Mouse (Mus musculus): ENCODE data around the gene Birc5. TPM values are rescaled to one million over a fixed set of nuclear protein-coding genes. Genes with fewer than 3 reads are reported as not detected.

Gene Birc5
- polyA plus RNA-seq, 1 experiment from 2014 or later = 340 TPM

DNA sequence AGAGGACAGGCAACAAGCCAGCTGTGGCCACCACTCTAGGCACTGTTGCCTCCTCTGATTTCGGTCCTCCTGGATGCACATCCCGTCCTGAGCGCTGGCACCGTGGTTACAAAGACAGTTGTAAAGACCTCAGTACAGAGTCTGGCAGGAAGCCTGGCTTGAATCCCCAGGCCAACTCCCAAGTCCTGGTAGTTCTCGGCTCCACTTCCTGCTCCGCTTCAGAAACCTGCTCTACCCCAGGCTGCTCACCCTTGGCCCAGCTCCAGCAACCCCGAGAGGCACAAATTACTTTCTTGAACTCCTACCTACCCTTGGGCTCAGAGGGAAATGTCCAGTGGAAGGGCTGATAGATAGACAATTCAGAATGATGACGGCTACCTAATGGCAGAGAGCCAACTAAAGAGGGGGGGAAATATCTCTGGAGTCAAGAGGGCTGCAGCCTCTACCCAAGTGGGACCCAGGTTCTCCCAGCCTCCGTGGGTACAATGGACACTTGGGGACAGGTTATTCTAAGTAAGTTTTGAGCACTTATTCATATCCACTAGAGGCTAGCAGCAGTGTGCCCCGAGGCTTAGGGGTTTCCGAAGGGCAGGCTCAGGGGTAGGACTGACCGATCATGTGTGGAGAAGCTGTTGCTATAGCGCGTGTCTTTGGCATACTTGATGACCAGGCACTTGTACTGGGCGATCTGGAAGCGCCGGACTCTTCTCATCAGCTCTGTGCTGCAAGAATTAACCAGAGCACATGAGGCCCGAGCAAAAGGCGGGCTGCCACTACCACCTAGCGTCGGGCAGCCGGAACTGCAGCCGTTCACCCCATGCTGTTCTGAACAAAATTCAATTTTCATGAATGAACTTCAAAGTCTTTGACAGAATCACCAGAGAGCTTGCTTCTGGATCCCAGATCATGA is 24.7 kb upstream of the Birc5 start:
- DNase-seq (ENCODE audit: low spot score) = peak; percentile 93
- peak overlapping the region; percentile 75 for H3K9ac ChIP-seq (ENCODE audit: low read length)
- ATAC-seq (replicated peaks; ENCODE audit: low FRiP score, low TSS enrichment, low read depth) = peak; percentile 63
- H3K4me1 ChIP-seq (replicated peaks; ENCODE audit: control insufficient read depth, insufficient read depth, low read length) = peaks cover 48% of the 10 kb centered on the region
- H3K27me3 ChIP-seq (replicated peaks; ENCODE audit: control insufficient read depth, insufficient read depth, low read length) = no peaks in the 10 kb centered on the region
- WGBS = 16% methylated on average over 23 of the region's 23 CpGs
- H3K9me3 ChIP-seq (ENCODE audit: control insufficient read depth, low read length) = no peaks in the 10 kb centered on the region
- peak overlapping the region; percentile 57 for H3K27ac ChIP-seq (ENCODE audit: low read depth)
- peak overlapping the region; percentile 57 for H3K4me3 ChIP-seq (ENCODE audit: low read depth, low read length)
- H3K36me3 ChIP-seq (ENCODE audit: control insufficient read depth, insufficient read depth, low read length) = peaks cover 42% of the 10 kb centered on the region
- H3K4me2 ChIP-seq (ENCODE audit: low read length) = peak overlapping the region; percentile 58

- DNase-seq (ENCODE audit: low spot score) = peak; percentile 88
- peak within 1 kb of the TSS; percentile 89 for H3K27ac ChIP-seq (ENCODE audit: low read depth)
- peak within 1 kb of the TSS; percentile 58 for H3K4me2 ChIP-seq (ENCODE audit: low read length)
- H3K4me1 ChIP-seq (replicated peaks; ENCODE audit: control insufficient read depth, insufficient read depth, low read length) = peaks cover 60% of the 10 kb centered on the region
- peaks cover 30% of the 10 kb centered on the region for H3K36me3 ChIP-seq (ENCODE audit: control insufficient read depth, insufficient read depth, low read length)
- H3K4me3 ChIP-seq (ENCODE audit: low read depth, low read length) = peak within 1 kb of the TSS; percentile 57
- no peaks in the 10 kb centered on the region for H3K27me3 ChIP-seq (replicated peaks; ENCODE audit: control insufficient read depth, insufficient read depth, low read length)
- H3K9me3 ChIP-seq (ENCODE audit: control insufficient read depth, low read length) = no peaks in the 10 kb centered on the region
- ATAC-seq (replicated peaks; ENCODE audit: low FRiP score, low TSS enrichment, low read depth) = peak; percentile 59
- under 1% methylated on average over 32 of the region's 34 CpGs for WGBS
- peak within 1 kb of the TSS; percentile 75 for H3K9ac ChIP-seq (ENCODE audit: low read length)
Observed at GRCm38 (mm10) chr11:117825333-117826101, 23.5 kb upstream of the Birc5 start, which contains the start of the genes Afmid and Tk1. Gene Afmid (plus strand): TSS chr11:117825924. Gene Tk1 (minus strand): TSS chr11:117826092.

DNA sequence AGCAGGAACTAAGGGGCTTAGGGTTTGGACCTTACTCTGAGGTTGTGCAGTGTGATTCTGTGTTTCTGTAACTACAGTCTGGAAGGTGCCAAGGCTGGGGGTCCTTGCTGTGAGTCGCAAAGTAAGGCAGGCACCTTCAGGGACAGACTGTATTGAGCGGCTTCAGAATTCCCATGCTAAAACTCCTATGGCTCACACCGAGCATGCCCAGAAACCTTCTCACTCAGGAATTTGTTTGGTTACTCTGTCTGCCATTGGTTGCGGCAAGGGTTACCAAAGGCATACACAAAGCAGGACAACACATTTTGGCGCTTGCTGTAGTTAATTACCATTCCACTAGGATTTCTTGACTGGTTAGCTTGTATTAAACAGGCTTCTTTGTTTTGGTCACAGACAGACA is 22.9 kb upstream of the Birc5 start:
- Histone ChIP-seq H3K4me1 (replicated peaks; ENCODE audit: control insufficient read depth, insufficient read depth, low read length) (peaks cover 62% of the 10 kb centered on the region), H3K9ac (ENCODE audit: low read length) (peak overlapping the region; percentile 75), H3K9me3 (ENCODE audit: control insufficient read depth, low read length) (no peaks in the 10 kb centered on the region), H3K27me3 (replicated peaks; ENCODE audit: control insufficient read depth, insufficient read depth, low read length) (no peaks in the 10 kb centered on the region), H3K4me2 (ENCODE audit: low read length) (peak overlapping the region; percentile 58), H3K27ac (ENCODE audit: low read depth) (peak overlapping the region; percentile 89), H3K36me3 (ENCODE audit: control insufficient read depth, insufficient read depth, low read length) (peaks cover 23% of the 10 kb centered on the region), H3K4me3 (ENCODE audit: low read depth, low read length) (peak overlapping the region; percentile 57)
- DNase-seq (ENCODE audit: low spot score) (no peak), ATAC-seq (replicated peaks; ENCODE audit: low FRiP score, low TSS enrichment, low read depth) (0 out of 2 replicates have a peak, but pooled peaks have one; percentile 19)
- 7% methylated on average over 5 of the region's 5 CpGs for WGBS

DNA sequence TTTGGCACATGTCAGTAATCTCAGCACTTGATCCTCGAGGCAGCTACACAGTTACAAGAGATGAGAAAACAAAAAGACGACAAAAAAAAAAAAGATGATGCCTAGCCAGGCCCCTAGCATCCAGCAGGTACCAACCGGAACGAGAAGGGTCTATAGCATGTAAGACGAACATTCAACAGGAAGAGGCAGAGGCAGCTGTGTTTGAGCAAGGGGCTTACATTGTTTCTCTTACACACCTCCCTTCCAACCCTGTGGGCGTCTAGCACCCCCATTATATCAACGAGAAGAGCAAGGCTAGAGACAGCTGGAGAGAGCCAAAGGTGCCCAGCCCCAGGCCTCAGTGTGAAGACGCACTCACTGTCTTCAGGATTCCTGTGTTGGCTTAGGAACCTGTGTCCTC is 22.1 kb upstream of the Birc5 start:
- no peak overlapping the region; the same call in 1 of the 2 replicates for H3K27ac ChIP-seq (ENCODE audit: low read depth)
- H3K36me3 ChIP-seq (ENCODE audit: control insufficient read depth, insufficient read depth, low read length) = peaks cover 16% of the 10 kb centered on the region
- H3K9me3 ChIP-seq (ENCODE audit: control insufficient read depth, low read length) = no peaks in the 10 kb centered on the region
- WGBS = 50% methylated on average over 8 of the region's 8 CpGs
- H3K4me3 ChIP-seq (ENCODE audit: low read depth, low read length) = no peak overlapping the region
- H3K27me3 ChIP-seq (replicated peaks; ENCODE audit: control insufficient read depth, insufficient read depth, low read length) = no peaks in the 10 kb centered on the region
- H3K9ac ChIP-seq (ENCODE audit: low read length) = no peak overlapping the region
- DNase-seq (ENCODE audit: low spot score) (no peak), ATAC-seq (replicated peaks; ENCODE audit: low FRiP score, low TSS enrichment, low read depth) (no peak)
- H3K4me2 ChIP-seq (ENCODE audit: low read length) = peak overlapping the region; percentile 58; the same call in 1 of the 2 replicates
- peaks cover 62% of the 10 kb centered on the region for H3K4me1 ChIP-seq (replicated peaks; ENCODE audit: control insufficient read depth, insufficient read depth, low read length)

GRCm38 (mm10) chr11:117827386-117827785 is 21.7 kb upstream of the Birc5 start:
- no peak for DNase-seq (ENCODE audit: low spot score)
- Histone ChIP-seq H3K4me3 (ENCODE audit: low read depth, low read length) (no peak overlapping the region), H3K4me2 (ENCODE audit: low read length) (no peak overlapping the region), H3K27me3 (replicated peaks; ENCODE audit: control insufficient read depth, insufficient read depth, low read length) (no peaks in the 10 kb centered on the region), H3K9ac (ENCODE audit: low read length) (no peak overlapping the region), H3K36me3 (ENCODE audit: control insufficient read depth, insufficient read depth, low read length) (peaks cover 11% of the 10 kb centered on the region; the same call in 1 of the 2 replicates), H3K4me1 (replicated peaks; ENCODE audit: control insufficient read depth, insufficient read depth, low read length) (peaks cover 65% of the 10 kb centered on the region), H3K9me3 (ENCODE audit: control insufficient read depth, low read length) (no peaks in the 10 kb centered on the region), H3K27ac (ENCODE audit: low read depth) (no peak overlapping the region)
- ATAC-seq (replicated peaks; ENCODE audit: low FRiP score, low TSS enrichment, low read depth) = no peak
- WGBS = 45% methylated on average over 3 of the region's 3 CpGs

DNA sequence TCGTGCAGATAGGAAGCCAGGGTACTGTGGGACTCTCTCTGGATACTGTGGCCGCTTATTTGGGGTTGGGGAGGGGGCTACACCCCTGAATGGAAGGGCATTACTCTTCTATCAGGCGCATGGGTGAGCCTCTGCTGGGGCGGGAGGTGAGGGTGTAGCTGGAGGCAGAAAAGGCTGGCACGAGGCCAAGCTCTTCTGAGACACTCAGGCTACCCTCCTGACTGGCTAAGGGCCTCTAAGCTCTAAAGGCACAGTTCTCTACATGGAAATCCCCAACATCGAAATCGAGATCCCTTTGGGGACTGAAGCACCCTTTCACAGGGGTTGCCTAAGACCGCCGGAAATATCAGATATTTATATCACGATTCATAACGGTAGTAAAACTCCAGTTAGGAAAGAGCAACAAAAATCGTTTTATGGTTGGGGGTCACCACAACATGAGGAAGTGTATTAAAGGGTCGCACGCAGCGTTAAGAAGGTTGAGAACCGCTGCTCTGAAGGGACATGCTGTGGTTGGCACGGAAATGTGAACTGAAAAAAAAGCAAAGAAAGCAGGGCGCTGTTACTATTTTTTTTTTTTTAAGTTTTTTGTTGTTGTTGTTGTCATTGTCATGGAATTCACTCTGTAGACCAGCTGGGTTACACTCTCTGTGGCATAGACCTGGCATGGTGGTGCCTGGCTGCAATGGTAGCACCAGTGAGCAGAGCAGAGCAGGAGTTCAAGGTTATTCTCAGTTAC is 20.7 kb upstream of the Birc5 start:
- Histone ChIP-seq H3K4me2 (ENCODE audit: low read length) (no peak overlapping the region), H3K9ac (ENCODE audit: low read length) (0 out of 2 replicates have a peak overlapping the region, but pooled peaks have one; percentile 5), H3K4me3 (ENCODE audit: low read depth, low read length) (no peak overlapping the region), H3K4me1 (replicated peaks; ENCODE audit: control insufficient read depth, insufficient read depth, low read length) (peaks cover 56% of the 10 kb centered on the region), H3K9me3 (ENCODE audit: control insufficient read depth, low read length) (no peaks in the 10 kb centered on the region), H3K27me3 (replicated peaks; ENCODE audit: control insufficient read depth, insufficient read depth, low read length) (no peaks in the 10 kb centered on the region), H3K36me3 (ENCODE audit: control insufficient read depth, insufficient read depth, low read length) (0 out of 2 replicates have a peak, but pooled peaks cover 3% of the 10 kb centered on the region), H3K27ac (ENCODE audit: low read depth) (peak overlapping the region; percentile 63)
- ATAC-seq (replicated peaks; ENCODE audit: low FRiP score, low TSS enrichment, low read depth) (no peak), DNase-seq (ENCODE audit: low spot score) (no peak)
- 66% methylated on average over 18 of the region's 18 CpGs for WGBS

- Histone ChIP-seq H3K4me2 (ENCODE audit: low read length) (no peak overlapping the region), H3K4me1 (replicated peaks; ENCODE audit: control insufficient read depth, insufficient read depth, low read length) (peaks cover 52% of the 10 kb centered on the region)
- 39% methylated on average over 9 of the region's 9 CpGs for WGBS
Observed at GRCm38 (mm10) chr11:117828888-117829604, 20.0 kb upstream of the Birc5 start.

More at GRCm38 (mm10) chr11:117828888-117829604, 20.0 kb upstream of the Birc5 start:
- H3K36me3 ChIP-seq (ENCODE audit: control insufficient read depth, insufficient read depth, low read length) = no peaks in the 10 kb centered on the region
- ATAC-seq (replicated peaks; ENCODE audit: low FRiP score, low TSS enrichment, low read depth) (no peak), DNase-seq (ENCODE audit: low spot score) (no peak)
- H3K27ac ChIP-seq (ENCODE audit: low read depth) = peak overlapping the region; percentile 63
- H3K9ac ChIP-seq (ENCODE audit: low read length) = no peak overlapping the region
- H3K9me3 ChIP-seq (ENCODE audit: control insufficient read depth, low read length) = no peaks in the 10 kb centered on the region
- no peaks in the 10 kb centered on the region for H3K27me3 ChIP-seq (replicated peaks; ENCODE audit: control insufficient read depth, insufficient read depth, low read length)
- no peak overlapping the region for H3K4me3 ChIP-seq (ENCODE audit: low read depth, low read length)

All from intestine, embryonic 14.5 days (tissue).